Mouse (Mus musculus) liver, postnatal 0 days (tissue): ENCODE data around the gene Rpl29. TPM values are rescaled to one million over a fixed set of nuclear protein-coding genes. Genes with fewer than 3 reads are reported as not detected.

Experiments
- ATAC-seq: fragments of 200-750 bp; cut with Nextera tagmentation; 2 replicates; pipeline ENCODE4 v1.8.0; 2017; ENCODE audit warnings: mild to moderate bottlenecking, moderate library complexity
- DNase-seq: peaks from one replicate; pipeline ENCODE4 v3.0.0-alpha.2; 2016
- H3K27ac ChIP-seq: fragments of 300-500 bp; sonication (generic); 2 replicates; pipeline ENCODE4 v1.5.1; 2014; ENCODE audit warnings: antibody characterized with exemption, moderate library complexity, mild to moderate bottlenecking, low read depth
- H3K27me3 ChIP-seq: fragments of 300-500 bp; sonication (generic); 2 replicates; pipeline ENCODE4 v1.6.1; 2014; ENCODE audit warnings: low read length, control low read depth, mixed read lengths; ENCODE audit not compliant: insufficient read depth
- H3K36me3 ChIP-seq: fragments of 300-500 bp; sonication (generic); replicated peaks from 2 replicates; pipeline ENCODE4 v1.6.1; 2014; ENCODE audit warnings: mild to moderate bottlenecking, control low read depth, low read length, moderate library complexity, mixed read lengths; ENCODE audit not compliant: insufficient read depth
- H3K4me1 ChIP-seq: fragments of 300-500 bp; sonication (generic); 2 replicates; pipeline ENCODE4 v1.6.1; 2014; ENCODE audit warnings: antibody characterized with exemption, mild to moderate bottlenecking, control low read depth; ENCODE audit not compliant: insufficient read depth
- H3K4me2 ChIP-seq: fragments of 300-500 bp; sonication (generic); 2 replicates; pipeline ENCODE4 v1.6.1; 2014; ENCODE audit warnings: low read depth, mild to moderate bottlenecking, low read length, moderate library complexity, mixed read lengths
- H3K4me3 ChIP-seq: fragments of 300-500 bp; sonication (generic); 2 replicates; pipeline ENCODE4 v1.5.1; 2014; ENCODE audit warnings: low read depth, low read length
- H3K9ac ChIP-seq: fragments of 300-500 bp; sonication (generic); replicated peaks from 2 replicates; pipeline ENCODE4 v1.6.1; 2014; ENCODE audit warnings: mild to moderate bottlenecking, moderate library complexity
- H3K9me3 ChIP-seq: fragments of 300-500 bp; sonication (generic); 2 replicates; pipeline ENCODE4 v1.6.1; 2016; ENCODE audit warnings: mild to moderate bottlenecking, control low read depth, low read length, mixed read lengths
- CTCF ChIP-seq: sonication (generic); IDR thresholded peaks from 2 replicates; pipeline ENCODE4 v1.5.1; 2016; ENCODE audit warnings: antibody characterized with exemption, low read depth
- EP300 ChIP-seq: IDR thresholded peaks from 2 replicates; pipeline ENCODE4 v1.6.1; 2016; ENCODE audit warnings: antibody characterized with exemption, low read depth, mild to moderate bottlenecking
- WGBS: fragments of 180-500 bp; shearing (Covaris S2); extraction: QIAGEN DNeasy Blood & Tissue Kit; methylation state at CpG from one replicate; pipeline ENCODE4 v1.1.7; 2014; ENCODE audit not compliant: insufficient replicate concordance; 5-methylcytosine and 5-hydroxymethylcytosine counted together
- polyA plus RNA-seq: library from polyadenylated mRNA; unstranded; fragments of >200 nt; fragmentation: Nextera tagmentation; extraction: Ambion mirVana; gene quantifications from 2 replicates; pipeline ENCODE4 v1.2.1, GENCODE M21; 2015

Gene Rpl29
- 483 and 486 TPM in 2 replicates for polyA plus RNA-seq

- peak; percentile 92 for ATAC-seq
- WGBS: under 1% methylated on average over 55 of the region's 55 CpGs
- peaks cover 29% of the 10 kb centered on the region for H3K36me3 ChIP-seq
- H3K27ac ChIP-seq: peak within 1 kb of the TSS; percentile 95
- H3K9ac ChIP-seq: peak within 1 kb of the TSS; percentile 88
- H3K4me2 ChIP-seq: peak within 1 kb of the TSS; percentile 92
- DNase-seq: peak; percentile 93
- TF ChIP-seq CTCF: no peak
- TF ChIP-seq EP300: peak; percentile 50; the same call in 1 of the 2 replicates
- H3K4me3 ChIP-seq: peak within 1 kb of the TSS; percentile 91
- H3K27me3 ChIP-seq: no peaks in the 10 kb centered on the region
- H3K4me1 ChIP-seq: peaks cover 8% of the 10 kb centered on the region; the same call in 1 of the 2 replicates
- no peaks in the 10 kb centered on the region for H3K9me3 ChIP-seq
Measured at GRCm38 (mm10) chr9:106429221-106430014, at the start of gene Rpl29. TSS of gene Rpl29 (plus strand) at chr9:106429454.

GRCm38 (mm10) chr9:106386181-106386864, 42.9 kb upstream of the Rpl29 start:
- Histone ChIP-seq H3K27ac (no peak overlapping the region), H3K4me1 (peaks cover 11% of the 10 kb centered on the region), H3K9ac (no peak overlapping the region), H3K27me3 (no peaks in the 10 kb centered on the region), H3K4me3 (no peak overlapping the region), H3K9me3 (no peaks in the 10 kb centered on the region), H3K36me3 (no peaks in the 10 kb centered on the region), H3K4me2 (no peak overlapping the region)
- 68% methylated on average over 12 of the region's 12 CpGs for WGBS
- TF ChIP-seq CTCF: no peak
- ATAC-seq: no peak
- DNase-seq: no peak

- Histone ChIP-seq H3K4me2 (no peak overlapping the region), H3K27me3 (no peaks in the 10 kb centered on the region), H3K4me3 (no peak overlapping the region), H3K9me3 (no peaks in the 10 kb centered on the region), H3K36me3 (no peaks in the 10 kb centered on the region), H3K4me1 (peaks cover 18% of the 10 kb centered on the region), H3K27ac (no peak overlapping the region), H3K9ac (no peak overlapping the region)
- DNase-seq (no peak), ATAC-seq (no peak)
- WGBS: 72% methylated on average over 11 of the region's 11 CpGs
- TF ChIP-seq CTCF (no peak), EP300 (no peak)
Measured at GRCm38 (mm10) chr9:106392828-106393527, 36.3 kb upstream of the Rpl29 start.

DNA sequence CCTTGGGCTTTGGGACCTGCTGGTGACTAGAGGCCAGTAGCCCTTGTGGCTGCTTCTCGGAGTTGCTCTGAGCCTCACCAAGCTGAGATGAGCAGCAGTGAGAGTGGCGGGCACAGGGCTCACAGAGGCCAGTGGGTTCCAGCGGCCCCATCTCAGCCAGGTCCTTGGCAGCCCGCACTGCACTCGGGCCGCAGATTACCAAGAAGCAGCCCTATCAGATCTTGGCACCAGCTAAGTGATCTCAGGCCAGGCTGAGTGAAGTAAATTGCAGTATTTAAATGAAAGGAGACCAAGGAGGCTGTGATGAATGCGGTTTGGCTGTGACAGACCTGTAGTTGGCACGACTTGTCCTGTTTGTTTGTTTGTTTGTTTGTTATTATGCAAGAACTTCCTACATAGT, 35.7 kb upstream of the Rpl29 start:
- H3K9ac ChIP-seq: no peak overlapping the region
- H3K4me3 ChIP-seq: no peak overlapping the region
- no peaks in the 10 kb centered on the region for H3K9me3 ChIP-seq
- DNase-seq (no peak), ATAC-seq (no peak)
- H3K27ac ChIP-seq: no peak overlapping the region
- peaks cover 20% of the 10 kb centered on the region for H3K4me1 ChIP-seq
- no peaks in the 10 kb centered on the region for H3K27me3 ChIP-seq
- no peak overlapping the region for H3K4me2 ChIP-seq
- TF ChIP-seq CTCF: no peak
- TF ChIP-seq EP300: no peak
- WGBS: 69% methylated on average over 8 of the region's 8 CpGs
- H3K36me3 ChIP-seq: no peaks in the 10 kb centered on the region

DNA sequence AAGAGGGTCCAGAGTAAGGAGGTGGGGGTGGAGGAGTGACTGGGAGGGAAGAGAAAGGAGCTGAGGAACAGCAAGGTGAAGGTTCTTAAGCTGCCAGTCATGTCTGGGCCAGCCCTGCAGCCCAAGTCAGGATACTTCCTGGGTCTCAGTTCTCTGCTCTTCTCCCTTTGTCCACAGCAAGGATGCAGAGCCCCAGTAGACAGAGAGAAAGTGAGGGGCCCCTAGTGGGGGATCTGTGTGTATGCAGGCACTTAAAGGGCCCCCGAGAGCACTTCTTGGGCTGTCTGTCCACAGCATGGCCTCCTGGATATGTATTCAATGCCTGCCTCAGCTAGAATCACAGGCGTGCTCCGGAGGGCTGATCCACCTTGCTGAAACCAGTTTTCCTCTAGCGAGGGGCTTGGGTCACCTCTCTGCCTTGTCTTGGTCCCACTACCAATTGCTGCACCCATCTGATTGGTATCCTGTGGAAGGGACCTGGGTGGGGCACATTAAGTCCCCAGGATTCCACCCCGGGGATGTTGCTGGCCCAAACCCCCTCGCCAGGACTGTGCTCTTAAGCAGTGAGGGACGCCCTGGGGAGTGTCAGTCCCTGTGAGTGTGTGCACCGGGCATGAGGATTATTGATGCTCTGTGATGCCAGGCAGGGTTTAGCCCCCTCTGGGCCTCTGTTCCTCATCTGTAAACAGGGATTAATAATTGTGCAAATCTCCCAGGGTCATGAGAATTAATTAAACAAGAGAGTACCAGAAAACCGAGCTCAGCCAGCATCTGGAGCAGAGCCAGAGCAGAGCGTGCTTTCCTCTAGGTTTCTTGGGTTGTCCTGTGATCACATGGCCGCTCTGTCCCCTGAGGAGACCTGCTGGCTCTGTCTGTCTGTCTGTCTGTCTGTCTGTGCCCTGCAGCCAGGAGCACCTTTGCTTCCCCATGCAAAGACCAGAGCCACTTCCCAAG, 34.3 kb upstream of the Rpl29 start:
- H3K27me3 ChIP-seq: no peaks in the 10 kb centered on the region
- TF ChIP-seq EP300: no peak
- TF ChIP-seq CTCF: peak; percentile 58
- peaks cover 34% of the 10 kb centered on the region for H3K4me1 ChIP-seq
- no peak overlapping the region for H3K4me3 ChIP-seq
- no peak overlapping the region for H3K4me2 ChIP-seq
- no peak for ATAC-seq
- no peak overlapping the region for H3K27ac ChIP-seq
- WGBS: 67% methylated on average over 11 of the region's 11 CpGs
- no peaks in the 10 kb centered on the region for H3K36me3 ChIP-seq
- H3K9ac ChIP-seq: no peak overlapping the region
- H3K9me3 ChIP-seq: no peaks in the 10 kb centered on the region
- DNase-seq: no peak
